Mouse (Mus musculus): ENCODE results near the gene Tspan31. TPM values are rescaled to one million over a fixed set of nuclear protein-coding genes. Genes with fewer than 3 reads are reported as not detected.
A peak's percentile ranks its signal among the peaks of the same experiment; 100 is the strongest.
"Not testable (repeated sequence)": the region's sequence is repeated elsewhere in the genome, so short reads cannot be mapped to it uniquely, and the experiment has no call there.

Tspan31 gene
- total RNA-seq, 2 experiments from 2014 or later = 24.1 to 28.8 TPM

- no peak for DNase-seq
Observed at GRCm38 (mm10) chr10:127063913-127064870, 5.9 kb downstream of the Tspan31 start.

- DNase-seq = peak; percentile 99
Observed at GRCm38 (mm10) chr10:127063239-127063872, 6.7 kb downstream of the Tspan31 start, which contains the start of gene Cdk4. Cdk4 (plus strand) TSS chr10:127063534.

DNA sequence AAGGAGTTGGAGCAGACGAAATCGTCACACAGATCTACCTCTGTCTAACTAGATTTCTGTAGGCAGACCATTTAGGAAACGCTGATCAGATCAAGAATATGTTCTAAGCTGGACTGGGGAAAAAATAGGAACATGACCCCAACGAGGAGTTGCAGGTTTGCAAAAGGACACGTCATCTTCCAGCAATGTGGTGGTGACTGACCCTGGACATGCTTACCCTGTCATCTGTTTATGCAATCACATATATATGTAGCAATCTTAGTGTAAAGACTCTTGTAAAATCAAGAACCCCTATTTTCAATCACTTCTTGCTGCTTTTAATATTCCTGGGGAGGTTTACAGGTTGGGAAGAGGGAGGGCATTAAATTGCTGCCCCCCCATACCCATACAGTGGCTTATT, 7.6 kb downstream of the Tspan31 start:
- no peak for DNase-seq

GRCm38 (mm10) chr10:127062101-127062500, 8.0 kb downstream of the Tspan31 start:
- DNase-seq = not testable (repeated sequence)

GRCm38 (mm10) chr10:127061513-127061912, 8.6 kb downstream of the Tspan31 start:
- DNase-seq = no peak

DNA sequence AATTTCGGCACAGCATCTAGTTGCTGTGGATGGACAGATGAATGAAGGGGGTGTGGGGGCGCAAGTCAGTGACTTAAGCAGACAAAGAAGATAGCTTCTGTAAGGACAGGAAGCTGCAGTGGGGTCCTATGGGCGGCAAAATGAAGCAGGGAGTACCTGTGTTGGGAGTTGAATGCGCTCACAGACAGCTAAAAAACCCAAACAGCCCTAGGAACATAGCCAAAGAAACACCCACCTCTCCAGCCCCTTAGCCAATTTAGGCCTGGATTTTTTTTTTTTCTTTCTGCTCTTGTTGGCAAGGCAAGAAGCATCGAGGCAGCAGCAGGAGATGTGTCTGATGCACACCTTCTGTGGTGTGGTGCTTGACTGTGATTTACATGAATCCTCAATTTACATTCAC, 9.0 kb downstream of the Tspan31 start:
- DNase-seq = no peak

- DNase-seq = peak; percentile 59
Observed at GRCm38 (mm10) chr10:127059968-127060916, 9.8 kb downstream of the Tspan31 start, which contains the start of gene March9. March9 (minus strand) TSS chr10:127060184.

- no peak for DNase-seq
Observed at GRCm38 (mm10) chr10:127059174-127059967, 10.7 kb downstream of the Tspan31 start.

GRCm38 (mm10) chr10:127058708-127059107, 11.4 kb downstream of the Tspan31 start:
- DNase-seq = no peak

GRCm38 (mm10) chr10:127058161-127058560, 11.9 kb downstream of the Tspan31 start:
- DNase-seq = no peak

GRCm38 (mm10) chr10:127056490-127056889, 13.6 kb downstream of the Tspan31 start:
- DNase-seq = no peak

DNA sequence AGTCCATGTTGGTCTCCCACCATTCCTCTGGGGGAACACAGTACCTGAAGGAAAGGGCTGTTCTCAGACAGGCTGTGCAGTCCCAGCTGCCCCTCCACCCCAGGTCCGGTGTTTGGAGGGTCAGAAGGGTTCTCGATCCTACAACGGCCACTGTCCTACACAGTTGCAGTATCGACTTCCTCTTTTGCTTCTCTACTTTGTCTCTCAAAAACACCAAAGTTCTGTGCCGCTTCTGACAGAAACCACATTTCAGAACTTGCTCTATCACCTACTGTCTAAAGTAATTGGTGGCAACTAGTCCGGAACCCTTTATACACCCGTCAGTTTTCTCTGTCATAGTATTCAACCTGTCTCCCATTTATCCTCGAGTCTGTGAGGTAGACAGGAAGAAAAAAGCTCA, 14.7 kb downstream of the Tspan31 start:
- no peak for DNase-seq

- no peak for DNase-seq
Observed at GRCm38 (mm10) chr10:127054646-127055045, 15.4 kb downstream of the Tspan31 start.

- no peak for DNase-seq
Observed at GRCm38 (mm10) chr10:127050119-127050474, 20.0 kb downstream of the Tspan31 start.

DNA sequence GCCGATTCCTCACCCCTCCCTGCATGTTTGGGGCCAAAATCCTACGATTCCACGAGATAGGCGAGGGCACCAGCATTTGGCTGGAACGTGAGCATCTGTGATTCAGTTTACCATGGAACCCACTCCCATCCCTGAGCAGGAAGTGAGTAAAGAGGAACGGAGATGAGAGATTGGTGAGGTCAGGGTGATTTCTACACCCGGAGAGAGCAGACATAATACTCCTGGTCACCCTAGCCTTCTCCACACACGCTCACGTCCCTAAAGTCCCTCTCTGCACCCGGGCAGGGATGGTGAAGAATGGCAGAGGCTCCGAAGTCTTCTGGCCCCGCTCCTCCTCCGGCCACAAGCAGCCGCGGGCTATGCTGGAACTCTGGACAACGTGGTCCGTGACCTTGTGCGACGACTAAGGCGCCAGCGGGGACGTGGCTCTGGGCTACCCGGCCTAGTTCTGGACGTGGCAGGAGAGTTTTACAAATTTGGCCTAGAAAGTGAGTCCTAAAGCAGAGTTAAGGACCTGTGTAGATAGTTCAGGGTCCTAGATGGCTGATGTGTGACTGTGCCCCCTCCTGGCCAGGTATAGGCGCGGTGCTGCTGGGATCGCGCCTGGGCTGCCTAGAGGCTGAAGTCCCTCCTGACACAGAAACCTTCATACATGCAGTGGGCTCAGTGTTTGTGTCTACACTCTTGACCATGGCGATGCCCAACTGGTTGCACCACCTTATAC, 20.5 kb downstream of the Tspan31 start:
- DNase-seq = no peak

- DNase-seq = no peak
Observed at GRCm38 (mm10) chr10:127048608-127049394, 21.3 kb downstream of the Tspan31 start.

DNA sequence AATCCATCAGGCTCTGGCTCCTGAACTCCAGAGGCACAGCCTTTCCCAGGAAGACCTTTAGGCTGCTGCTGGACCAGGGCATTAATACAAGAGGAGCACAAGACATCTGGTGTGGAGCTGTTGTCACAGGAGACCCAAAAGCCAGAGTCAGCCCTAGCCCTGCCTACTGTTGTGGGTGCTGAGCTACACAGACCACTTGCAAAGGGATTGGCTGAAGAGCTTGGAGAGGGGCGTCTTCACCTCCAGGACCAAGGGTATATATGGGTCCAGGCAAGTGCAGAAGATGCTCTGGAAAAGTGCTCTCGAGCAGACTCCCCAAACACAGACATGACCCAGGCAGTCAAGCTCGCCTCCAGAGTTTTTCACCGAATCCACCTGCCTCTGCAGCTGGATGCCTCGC, 22.1 kb downstream of the Tspan31 start, which contains the start of gene Cyp27b1:
TSS of gene Cyp27b1 (plus strand) at position 297 of the 400 bp plus-strand sequence.
- DNase-seq = no peak

GRCm38 (mm10) chr10:127043187-127043586, 26.9 kb downstream of the Tspan31 start:
- DNase-seq = no peak

- no peak for DNase-seq
Observed at GRCm38 (mm10) chr10:127042468-127043115, 27.5 kb downstream of the Tspan31 start.

All from gastrocnemius, postnatal 25 days (tissue).